Mouse (Mus musculus) heart, adult 2 months (tissue): ENCODE results near the gene Lad1.

Experiments used
- CTCF ChIP-seq: fragments of 200-600 bp; IDR thresholded peaks from 2 replicates; pipeline ENCODE4 v1.8.1; 2022; ENCODE audit warnings: antibody characterized with exemption, mild to moderate bottlenecking, moderate library complexity
- EP300 ChIP-seq: fragments of 200-500 bp; IDR thresholded peaks from 2 replicates; pipeline ENCODE4 v1.6.1; 2011; ENCODE audit warnings: low read depth, low read length, control low read depth; ENCODE audit not compliant: insufficient read depth

DNA sequence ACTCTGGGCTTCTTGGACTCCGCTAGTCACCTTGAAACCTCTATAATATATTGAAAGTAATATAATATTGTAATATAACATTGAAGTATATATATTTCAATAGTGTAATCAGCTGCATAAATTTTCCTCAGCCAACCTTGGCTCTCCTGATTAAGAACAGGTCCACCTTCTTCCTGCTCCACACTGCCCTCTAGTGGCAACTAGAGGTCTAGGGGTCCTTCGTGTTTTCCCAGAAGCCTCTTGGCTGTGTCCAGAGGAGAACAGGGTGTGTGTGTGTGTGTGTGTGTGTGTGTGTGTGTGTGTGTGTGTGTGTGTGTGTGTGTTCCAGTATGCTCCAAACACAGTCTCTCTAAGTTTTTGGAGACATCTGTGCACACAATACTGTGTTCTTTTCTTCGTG lies 30.6 kb upstream of the Lad1 start:
- TF ChIP-seq CTCF (peak; percentile 76), EP300 (no peak)
